In the genomic region with DNA sequence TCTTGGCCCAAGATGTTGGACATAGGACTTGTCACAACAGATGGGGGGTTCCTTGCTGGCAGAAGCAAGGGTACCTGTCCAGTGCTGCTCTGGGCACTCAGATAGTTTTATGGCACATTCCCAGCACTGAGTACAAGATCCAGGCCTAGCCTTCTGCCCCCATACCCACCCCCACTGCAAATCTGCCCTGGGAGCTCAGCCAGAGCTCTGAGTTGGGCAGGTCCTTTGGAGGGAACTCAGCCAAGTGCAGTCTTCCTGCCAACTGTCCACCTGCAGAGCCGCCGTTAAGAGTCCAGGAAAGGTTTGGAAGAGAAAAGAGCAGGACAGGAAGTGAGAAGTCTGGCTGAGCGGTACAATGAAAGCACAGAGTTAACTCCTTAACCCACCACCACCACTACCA, we compare ENCODE assay signal across 11 mouse cellular contexts. TPM values are rescaled to one million over a fixed set of nuclear protein-coding genes. Genes with fewer than 3 reads are reported as not detected.
DNase-seq lines count a peak whose midpoint lies in the region; ATAC-seq and TF ChIP-seq lines count a peak whose summit lies in the region.
"Had no signal": no experiment of that assay in that cellular context is flagged by ENCODE, and none has a peak within 500 bp of the region (broad histone marks: within the 10 kb centered on the region; RNA-seq: fewer than 3 reads in every experiment).

No protein-coding gene starts in this region.

- no peak overlapping the region for H3K4me3 ChIP-seq in layer of hippocampus, adult 2 months
- no peak overlapping the region for H3K4me3 ChIP-seq in heart, embryonic 16.5 days (ENCODE audit: low read length)

- 19% methylated on average over 3 of the region's 3 CpGs for WGBS in heart, embryonic 16.5 days

- H3K27me3 ChIP-seq in heart, embryonic 16.5 days (ENCODE audit: control insufficient read depth, insufficient read depth, low read length), result no peaks in the 10 kb centered on the region
- H3K27me3 ChIP-seq: midbrain, embryonic 12.5 days; Patski had no signal

- peaks cover 23% of the 10 kb centered on the region for H3K4me1 ChIP-seq in heart, embryonic 16.5 days (ENCODE audit: control insufficient read depth, insufficient read depth, low read length)

- intact Hi-C loops in left cerebral cortex, postnatal 14 days (cut with DNase I), result no loop called here

- no peaks in the 10 kb centered on the region for H3K36me3 ChIP-seq in heart, embryonic 16.5 days (ENCODE audit: control insufficient read depth, insufficient read depth)

- no peak overlapping the region for H3K4me2 ChIP-seq in heart, embryonic 16.5 days (ENCODE audit: low read depth, low read length)

- no peak for ATAC-seq in heart, embryonic 16.5 days (replicated peaks; ENCODE audit: extremely low read depth, insufficient read depth, low FRiP score)
- no peak for ATAC-seq in megakaryocyte, adult 5-6 weeks (ENCODE audit: poor library complexity, severe bottlenecking)

- DNase-seq in layer of hippocampus, adult 2 months (ENCODE audit: low spot score in 2 of 2), result no peak
- no peak for DNase-seq in layer of hippocampus, adult 8-10 months (ENCODE audit: low spot score in 2 of 2)
- DNase-seq in cerebellum, adult 8-10 months, result peak; percentile 86
- peak; percentile 59 for DNase-seq in lung, postnatal 36 days
- no peak for DNase-seq in left cerebral cortex, postnatal 14 days (ENCODE audit: low spot score in 2 of 2)
- DNase-seq: gastrocnemius, postnatal 10 days had no signal

- no peak overlapping the region for H3K9ac ChIP-seq in heart, embryonic 16.5 days (ENCODE audit: low read length)

- H3K9me3 ChIP-seq in heart, embryonic 16.5 days (replicated peaks; ENCODE audit: control insufficient read depth, low read length), result no peaks in the 10 kb centered on the region
- H3K9me3 ChIP-seq: midbrain, embryonic 12.5 days had no signal

- no peak for TF ChIP-seq CTCF in layer of hippocampus, adult 2 months (conservative IDR thresholded peaks at IDR 0.05)

- peak overlapping the region; percentile 88 for H3K27ac ChIP-seq in layer of hippocampus, adult 2 months
- H3K27ac ChIP-seq in heart, embryonic 16.5 days (ENCODE audit: low read length), result peak overlapping the region; percentile 72
- H3K27ac ChIP-seq: midbrain, embryonic 12.5 days had no signal

RNA-seq across cellular contexts. Expression of gene Gm20518, which starts 1.1 kb away (rescaled TPM):
- 1 to 10 TPM; 2.2 to 2.6 TPM for total RNA-seq in layer of hippocampus, adult 2 months (2021)
- 1 to 10 TPM in 3 of 4 experiments, under 1 TPM in 1; 0.73 to 2.6 (median 1.6) TPM for total RNA-seq in layer of hippocampus, adult 8-10 months (2022)
- polyA plus RNA-seq in heart, embryonic 16.5 days (2015; fragmentation: Nextera tagmentation; extraction: Ambion mirVana), result 0.14 and 0.32 TPM in 2 replicates
- 0.27 and 0.96 TPM in 2 replicates for total RNA-seq in megakaryocyte, adult 5-6 weeks (2015)
- total RNA-seq in megakaryocyte, adult 5-6 weeks (2017), result 0.04 and 0.37 TPM in 2 replicates
- total RNA-seq in left cerebral cortex, postnatal 14 days (2021), result 1 to 10 TPM; 1.5 to 2.0 TPM

RNA-seq across cellular contexts. Expression of gene Tssk1, which starts 1.4 kb away (rescaled TPM):
- not detected for total RNA-seq in layer of hippocampus, adult 2 months (2021)
- under 1 TPM in 1 of 4 experiments, not detected in 3; 0.16 TPM for total RNA-seq in layer of hippocampus, adult 8-10 months (2022)
- 0.04 and 0.05 TPM in 2 replicates for polyA plus RNA-seq in heart, embryonic 16.5 days (2015; fragmentation: Nextera tagmentation; extraction: Ambion mirVana)
- not detected in 2 replicates for total RNA-seq in megakaryocyte, adult 5-6 weeks (2015)
- not detected in 2 replicates for total RNA-seq in megakaryocyte, adult 5-6 weeks (2017)
- total RNA-seq in left cerebral cortex, postnatal 14 days (2021), result under 1 TPM; 0.11 to 0.23 TPM
- total RNA-seq: left cerebral cortex, adult 8-10 months had no signal

RNA-seq across cellular contexts. Expression of gene Dgcr2, which starts 5.8 kb away (rescaled TPM):
- total RNA-seq in layer of hippocampus, adult 2 months (2021), result 100 to 1,000 TPM; 104 to 112 TPM
- total RNA-seq in layer of hippocampus, adult 8-10 months (2022), result 100 to 1,000 TPM in 3 of 4 experiments, 10 to 100 TPM in 1; 97.2 to 106 (median 103) TPM
- 46.9 and 55.2 TPM in 2 replicates for polyA plus RNA-seq in heart, embryonic 16.5 days (2015; fragmentation: Nextera tagmentation; extraction: Ambion mirVana)
- total RNA-seq in megakaryocyte, adult 5-6 weeks (2015), result 16.1 and 20.5 TPM in 2 replicates
- total RNA-seq in megakaryocyte, adult 5-6 weeks (2017), result 32.9 and 35.6 TPM in 2 replicates
- 100 to 1,000 TPM; 102 to 105 TPM for total RNA-seq in left cerebral cortex, postnatal 14 days (2021)

RNA-seq across cellular contexts. Expression of gene Tssk2, which starts 5.8 kb away (rescaled TPM):
- total RNA-seq in layer of hippocampus, adult 2 months (2021), result not detected
- not detected for total RNA-seq in layer of hippocampus, adult 8-10 months (2022)
- polyA plus RNA-seq in heart, embryonic 16.5 days (2015; fragmentation: Nextera tagmentation; extraction: Ambion mirVana), result not detected in 2 replicates
- total RNA-seq in megakaryocyte, adult 5-6 weeks (2015), result not detected in 2 replicates
- not detected in 2 replicates for total RNA-seq in megakaryocyte, adult 5-6 weeks (2017)
- total RNA-seq in left cerebral cortex, postnatal 14 days (2021), result not detected
- total RNA-seq: gastrocnemius, postnatal 10 days; left cerebral cortex, adult 8-10 months had no signal
- polyA plus RNA-seq: midbrain, embryonic 12.5 days had no signal

RNA-seq across cellular contexts. Expression of gene Ess2, which starts 18.5 kb away (rescaled TPM):
- 10 to 100 TPM; 33.1 to 33.3 TPM for total RNA-seq in layer of hippocampus, adult 2 months (2021)
- 10 to 100 TPM; 28.5 to 33.3 (median 30.7) TPM for total RNA-seq in layer of hippocampus, adult 8-10 months (2022)
- 31.6 and 32.7 TPM in 2 replicates for polyA plus RNA-seq in heart, embryonic 16.5 days (2015; fragmentation: Nextera tagmentation; extraction: Ambion mirVana)
- total RNA-seq in megakaryocyte, adult 5-6 weeks (2015), result 8.9 and 10.3 TPM in 2 replicates
- 14.5 and 17.7 TPM in 2 replicates for total RNA-seq in megakaryocyte, adult 5-6 weeks (2017)
- 10 to 100 TPM; 29.4 to 29.8 TPM for total RNA-seq in left cerebral cortex, postnatal 14 days (2021)

Comparison
In these comparisons a context has a peak if more than half of its experiments do, and no peak if none do; other contexts are left out.
1. DNase-seq: peak in cerebellum, adult 8-10 months (single experiment) and lung, postnatal 36 days (single experiment); none in layer of hippocampus, adult 2 months (0 of 2), layer of hippocampus, adult 8-10 months (0 of 2) and left cerebral cortex, postnatal 14 days (0 of 2).